Mouse (Mus musculus): Measurements from ENCODE around the gene Slc22a13. TPM values are rescaled to one million over a fixed set of nuclear protein-coding genes. Genes with fewer than 3 reads are reported as not detected.

The Slc22a13 gene
- polyA plus RNA-seq (2012; rRNA removed; ENCODE audit: low replicate concordance): not detected in 2 replicates

DNA sequence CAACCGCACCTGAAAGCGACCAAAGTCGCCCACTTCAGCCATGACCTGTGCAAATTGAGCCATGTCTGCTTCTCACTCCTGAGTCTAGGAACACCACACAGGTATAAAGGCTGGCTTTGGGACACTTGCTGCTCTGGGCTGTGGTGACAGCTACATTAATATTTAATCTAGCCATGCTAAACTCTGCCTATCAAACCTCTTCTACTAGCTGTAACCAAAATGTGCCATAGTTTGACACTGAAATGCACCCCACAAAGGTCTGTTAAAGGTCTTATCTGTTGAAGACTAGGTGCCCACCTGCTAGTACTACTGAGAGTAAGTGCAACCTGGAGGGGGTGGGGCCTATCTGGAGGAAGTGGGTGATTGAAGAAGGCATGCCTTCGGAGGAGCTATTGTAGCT lies at the start of gene Slc22a13:
Gene Slc22a13 (minus strand): TSS at position 101 of the 400 bp plus-strand sequence.

DNA sequence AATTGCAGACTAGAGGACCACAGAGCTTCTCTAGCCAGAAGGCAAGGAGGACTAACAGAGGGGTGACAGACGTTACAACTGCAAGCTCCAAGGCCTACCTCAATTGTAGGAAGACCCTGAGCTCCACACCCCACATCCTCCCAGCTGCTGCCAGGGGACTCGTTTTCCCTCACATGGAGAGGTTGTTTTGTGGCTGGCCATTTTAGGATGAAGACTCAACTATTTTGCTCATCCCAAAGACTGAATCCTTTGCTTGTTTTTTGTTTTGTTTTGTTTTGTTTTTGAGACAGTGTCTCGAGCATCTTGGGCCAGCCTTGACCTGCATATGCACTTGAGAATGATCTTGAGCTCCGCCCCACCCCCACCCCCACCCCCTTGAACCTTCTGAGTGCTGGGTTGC lies 50.0 kb downstream of the Slc22a13 start, which contains the start of gene Gm47289:
Gene Gm47289 (plus strand): TSS at position 301 of the 400 bp plus-strand sequence.

DNA sequence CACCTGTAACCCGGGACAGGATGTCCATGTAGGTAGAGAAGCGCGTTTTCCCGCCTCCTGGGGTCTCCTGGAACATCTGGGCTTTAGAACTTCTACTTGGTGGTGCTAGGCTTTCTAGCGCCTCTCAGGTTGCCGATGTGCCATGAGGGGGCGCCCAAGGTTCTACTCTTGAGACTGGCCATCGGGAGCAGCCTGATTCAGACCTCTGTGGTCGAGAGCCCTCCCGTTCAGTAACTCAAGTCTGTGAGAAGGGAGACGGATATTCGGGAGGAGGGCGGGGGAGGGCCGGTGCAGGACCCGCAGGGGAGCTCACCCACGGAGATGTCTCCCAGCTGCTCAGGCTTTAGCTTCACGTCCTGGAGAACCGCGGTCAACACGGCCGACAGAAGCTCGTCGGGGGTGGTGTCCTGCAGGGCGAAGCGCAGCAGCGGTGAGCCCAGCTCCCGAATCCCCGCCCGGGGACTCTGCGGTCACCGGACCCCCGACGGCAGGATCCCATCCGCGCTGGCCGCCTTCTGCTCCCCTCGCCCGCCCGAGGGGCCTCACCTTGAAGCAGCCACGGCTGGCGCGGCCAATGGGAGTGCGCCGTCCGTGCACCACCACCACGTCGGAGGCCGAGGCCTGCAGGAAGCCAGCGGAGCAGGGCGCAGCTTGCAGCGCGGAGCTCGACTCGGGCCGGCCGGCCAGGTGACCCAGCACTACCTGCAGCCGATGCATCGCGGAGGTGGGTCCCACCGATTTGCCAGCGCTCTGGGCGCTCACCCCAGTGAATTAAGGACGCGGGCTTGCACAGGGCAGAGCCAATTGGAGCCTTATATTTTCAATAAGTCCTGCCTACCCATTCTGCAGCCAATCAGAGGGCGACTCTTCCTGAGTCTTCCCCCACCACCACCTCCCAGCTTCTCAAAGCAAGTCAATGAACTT lies 52.4 kb downstream of the Slc22a13 start, which contains the start of gene Acaa1b:
Gene Acaa1b (minus strand): TSS at position 816 of the 924 bp plus-strand sequence.

Other genes with a start within 250 kb of the Slc22a13 start
- gene Vill, start 156.3 kb downstream of the Slc22a13 start, polyA plus RNA-seq (2012; rRNA removed; ENCODE audit: low replicate concordance): 48.4 and 65.0 TPM in 2 replicates
- 36.8 TPM in 2 replicates for gene Plcd1, start 115.6 kb downstream of the Slc22a13 start, polyA plus RNA-seq (2012; rRNA removed; ENCODE audit: low replicate concordance)
- 1.5 and 1.9 TPM in 2 replicates for gene Dlec1, start 106.6 kb downstream of the Slc22a13 start, polyA plus RNA-seq (2012; rRNA removed; ENCODE audit: low replicate concordance)
- gene Acaa1b, start 52.0 kb downstream of the Slc22a13 start, polyA plus RNA-seq (2012; rRNA removed; ENCODE audit: low replicate concordance): 31.3 and 61.6 TPM in 2 replicates
- gene Gm47289, start 49.9 kb downstream of the Slc22a13 start, polyA plus RNA-seq (2012; rRNA removed; ENCODE audit: low replicate concordance): not detected in 2 replicates
- 11.3 and 24.0 TPM in 2 replicates for gene Oxsr1, start 113.3 kb upstream of the Slc22a13 start, polyA plus RNA-seq (2012; rRNA removed; ENCODE audit: low replicate concordance)
- 183 and 415 TPM in 2 replicates for gene Acaa1a, start 130.6 kb upstream of the Slc22a13 start, polyA plus RNA-seq (2012; rRNA removed; ENCODE audit: low replicate concordance)
- 31.1 and 32.8 TPM in 2 replicates for gene Myd88, start 132.3 kb upstream of the Slc22a13 start, polyA plus RNA-seq (2012; rRNA removed; ENCODE audit: low replicate concordance)
- 1.5 and 2.2 TPM in 2 replicates for gene Xylb, start 148.3 kb upstream of the Slc22a13 start, polyA plus RNA-seq (2012; rRNA removed; ENCODE audit: low replicate concordance)
- 0.37 and 0.47 TPM in 2 replicates for gene Slc22a14, start 156.5 kb upstream of the Slc22a13 start, polyA plus RNA-seq (2012; rRNA removed; ENCODE audit: low replicate concordance)
- 4.4 and 5.0 TPM in 2 replicates for gene Acvr2b, start 193.0 kb upstream of the Slc22a13 start, polyA plus RNA-seq (2012; rRNA removed; ENCODE audit: low replicate concordance)
- gene Exog, start 235.8 kb upstream of the Slc22a13 start, polyA plus RNA-seq (2012; rRNA removed; ENCODE audit: low replicate concordance): 2.3 and 4.7 TPM in 2 replicates

All from mammary gland, adult 2 months (tissue).